In genomic region chr9:45944506-45945400, GRCm38 (mm10) we compare ENCODE assay signal across 12 mouse cellular contexts. TPM values are rescaled to one million over a fixed set of nuclear protein-coding genes. Genes with fewer than 3 reads are reported as not detected.
DNase-seq lines count a peak whose midpoint lies in the region; ATAC-seq lines count a peak whose summit lies in the region.
"Had no signal": no experiment of that assay in that cellular context is flagged by ENCODE, and none has a peak within 500 bp of the region (broad histone marks: within the 10 kb centered on the region; RNA-seq: fewer than 3 reads in every experiment).

No protein-coding gene starts in this region.

- H3K9me3 ChIP-seq in liver, embryonic 12.5 days (replicated peaks) = 0 out of 2 replicates have a peak, but pooled peaks cover 8% of the 10 kb centered on the region
- no peaks in the 10 kb centered on the region for H3K9me3 ChIP-seq in forebrain, embryonic 14.5 days (replicated peaks; ENCODE audit: control insufficient read depth, low read length)
- H3K9me3 ChIP-seq in forebrain, embryonic 10.5 days = no peaks in the 10 kb centered on the region
- H3K9me3 ChIP-seq: forebrain, embryonic 13.5 days; neural tube, embryonic 12.5 days; stomach, embryonic 15.5 days had no signal

- H3K9ac ChIP-seq in liver, embryonic 12.5 days = no peak overlapping the region
- H3K9ac ChIP-seq in forebrain, embryonic 14.5 days (ENCODE audit: low read length) = no peak overlapping the region
- H3K9ac ChIP-seq: forebrain, embryonic 13.5 days; neural tube, embryonic 12.5 days; stomach, embryonic 15.5 days had no signal

- no peak overlapping the region; the same call in 1 of the 2 replicates for H3K4me3 ChIP-seq in liver, embryonic 12.5 days
- no peak overlapping the region for H3K4me3 ChIP-seq in forebrain, embryonic 14.5 days (ENCODE audit: low read depth, low read length)
- H3K4me3 ChIP-seq in forebrain, embryonic 10.5 days = no peak overlapping the region
- H3K4me3 ChIP-seq: forebrain, embryonic 13.5 days; neural tube, embryonic 12.5 days; stomach, embryonic 15.5 days had no signal

- no peaks in the 10 kb centered on the region for H3K27me3 ChIP-seq in liver, embryonic 12.5 days (replicated peaks)
- no peaks in the 10 kb centered on the region for H3K27me3 ChIP-seq in forebrain, embryonic 14.5 days (replicated peaks; ENCODE audit: control insufficient read depth, insufficient read depth, low read length)
- no peaks in the 10 kb centered on the region for H3K27me3 ChIP-seq in forebrain, embryonic 10.5 days (ENCODE audit: poor library complexity, severe bottlenecking)
- H3K27me3 ChIP-seq: forebrain, embryonic 13.5 days; neural tube, embryonic 12.5 days; stomach, embryonic 15.5 days had no signal

- 54% methylated on average over 13 of the region's 13 CpGs for WGBS in liver, embryonic 12.5 days (ENCODE audit: insufficient replicate concordance)
- WGBS in forebrain, embryonic 14.5 days = 91% methylated on average over 13 of the region's 13 CpGs
- WGBS in forebrain, embryonic 10.5 days = 90% methylated on average over 13 of the region's 13 CpGs

- no peak for DNase-seq in liver
- DNase-seq in cerebellum, postnatal 25 days = peak; percentile 63 to 68
- DNase-seq in thymus, postnatal 36 days = peak; percentile 77 to 83
- no peak for DNase-seq in layer of hippocampus, postnatal 36 days
- no peak for DNase-seq in forebrain, embryonic 14.5 days (ENCODE audit: low spot score)
- no peak for DNase-seq in forebrain, embryonic 10.5 days (ENCODE audit: extremely low spot score, low spot score)
- DNase-seq: heart, postnatal 4 days had no signal

- H3K4me1 ChIP-seq in liver, embryonic 12.5 days = peaks cover 50% of the 10 kb centered on the region
- H3K4me1 ChIP-seq in forebrain, embryonic 14.5 days (ENCODE audit: control insufficient read depth, insufficient read depth, low read length) = no peaks in the 10 kb centered on the region
- peaks cover 5% of the 10 kb centered on the region; the same call in 1 of the 2 replicates for H3K4me1 ChIP-seq in forebrain, embryonic 10.5 days
- H3K4me1 ChIP-seq: forebrain, embryonic 13.5 days; neural tube, embryonic 12.5 days had no signal

- H3K36me3 ChIP-seq in liver, embryonic 12.5 days = peaks cover 96% of the 10 kb centered on the region
- peaks cover 83% of the 10 kb centered on the region for H3K36me3 ChIP-seq in forebrain, embryonic 14.5 days (ENCODE audit: control insufficient read depth, insufficient read depth, low read length)
- peaks cover 92% of the 10 kb centered on the region for H3K36me3 ChIP-seq in forebrain, embryonic 10.5 days (replicated peaks)

- H3K27ac ChIP-seq in liver, embryonic 12.5 days = peak overlapping the region; percentile 62
- H3K27ac ChIP-seq in forebrain, embryonic 14.5 days (ENCODE audit: low read depth, low read length) = no peak overlapping the region
- no peak overlapping the region for H3K27ac ChIP-seq in forebrain, embryonic 10.5 days
- H3K27ac ChIP-seq: forebrain, embryonic 13.5 days; neural tube, embryonic 12.5 days; stomach, embryonic 15.5 days had no signal

- ATAC-seq in liver, embryonic 12.5 days = no peak
- peak; percentile 92 for ATAC-seq in neutrophil, adult 5-6 weeks (ENCODE audit: extremely low read depth, insufficient number of reproducible peaks, low FRiP score, poor library complexity, severe bottlenecking)
- ATAC-seq in forebrain, embryonic 14.5 days = no peak
- ATAC-seq: forebrain, embryonic 13.5 days had no signal

- H3K4me2 ChIP-seq in liver, embryonic 12.5 days = 0 out of 2 replicates have a peak overlapping the region, but pooled peaks have one; percentile 45
- no peak overlapping the region for H3K4me2 ChIP-seq in forebrain, embryonic 14.5 days (ENCODE audit: low read length)
- H3K4me2 ChIP-seq: forebrain, embryonic 13.5 days; neural tube, embryonic 12.5 days; stomach, embryonic 15.5 days had no signal

RNA-seq across cellular contexts. Expression of gene Tagln, which starts 8.9 kb away (rescaled TPM):
- polyA plus RNA-seq in liver, embryonic 12.5 days (2016; fragmentation: Nextera tagmentation; extraction: Ambion mirVana) = 9.2 and 11.0 TPM in 2 replicates
- 1.5 and 4.5 TPM in 2 replicates for total RNA-seq in neutrophil, adult 5-6 weeks (2017)
- total RNA-seq in layer of hippocampus, postnatal 36 days (2021) = 1 to 10 TPM; 7.8 to 9.3 TPM
- polyA plus RNA-seq in forebrain, embryonic 14.5 days (2014; fragmentation: Nextera tagmentation; extraction: Ambion mirVana) = 4.2 and 5.3 TPM in 2 replicates
- polyA plus RNA-seq in forebrain, embryonic 10.5 days (2016; fragmentation: Nextera tagmentation; extraction: Ambion mirVana) = 18.6 and 20.7 TPM in 2 replicates

RNA-seq across cellular contexts. Expression of gene Sidt2, which starts 10.3 kb away (rescaled TPM):
- 31.5 and 33.3 TPM in 2 replicates for polyA plus RNA-seq in liver, embryonic 12.5 days (2016; fragmentation: Nextera tagmentation; extraction: Ambion mirVana)
- total RNA-seq in neutrophil, adult 5-6 weeks (2017) = 105 and 140 TPM in 2 replicates
- total RNA-seq in layer of hippocampus, postnatal 36 days (2021) = 10 to 100 TPM; 77.5 to 82.1 TPM
- 24.5 and 30.9 TPM in 2 replicates for polyA plus RNA-seq in forebrain, embryonic 14.5 days (2014; fragmentation: Nextera tagmentation; extraction: Ambion mirVana)
- polyA plus RNA-seq in forebrain, embryonic 10.5 days (2016; fragmentation: Nextera tagmentation; extraction: Ambion mirVana) = 23.8 and 24.6 TPM in 2 replicates

RNA-seq across cellular contexts. Expression of gene Rnf214, which starts 38.0 kb away (rescaled TPM):
- polyA plus RNA-seq in liver, embryonic 12.5 days (2016; fragmentation: Nextera tagmentation; extraction: Ambion mirVana) = 17.5 and 24.0 TPM in 2 replicates
- 48.1 and 50.2 TPM in 2 replicates for total RNA-seq in neutrophil, adult 5-6 weeks (2017)
- total RNA-seq in layer of hippocampus, postnatal 36 days (2021) = 10 to 100 TPM; 68.2 to 76.1 TPM
- polyA plus RNA-seq in forebrain, embryonic 14.5 days (2014; fragmentation: Nextera tagmentation; extraction: Ambion mirVana) = 70.2 and 91.1 TPM in 2 replicates
- 57.9 and 65.5 TPM in 2 replicates for polyA plus RNA-seq in forebrain, embryonic 10.5 days (2016; fragmentation: Nextera tagmentation; extraction: Ambion mirVana)

RNA-seq across cellular contexts. Expression of gene Pcsk7, which starts 38.5 kb away (rescaled TPM):
- polyA plus RNA-seq in liver, embryonic 12.5 days (2016; fragmentation: Nextera tagmentation; extraction: Ambion mirVana) = 9.8 and 10.6 TPM in 2 replicates
- total RNA-seq in neutrophil, adult 5-6 weeks (2017) = 36.6 and 42.8 TPM in 2 replicates
- total RNA-seq in layer of hippocampus, postnatal 36 days (2021) = 10 to 100 TPM; 23.3 to 25.3 TPM
- polyA plus RNA-seq in forebrain, embryonic 14.5 days (2014; fragmentation: Nextera tagmentation; extraction: Ambion mirVana) = 13.6 and 16.2 TPM in 2 replicates
- polyA plus RNA-seq in forebrain, embryonic 10.5 days (2016; fragmentation: Nextera tagmentation; extraction: Ambion mirVana) = 17.8 TPM in 2 replicates

Comparison
In these comparisons a context has a peak if more than half of its experiments do, and no peak if none do; other contexts are left out.
1. DNase-seq: peak in cerebellum, postnatal 25 days (2 of 2) and thymus, postnatal 36 days (2 of 2); none in liver (single experiment), layer of hippocampus, postnatal 36 days (0 of 2), forebrain, embryonic 14.5 days (single experiment) and forebrain, embryonic 10.5 days (single experiment).